Mouse (Mus musculus) midbrain, embryonic 13.5 days (tissue): ENCODE data around the gene Ptpn14. TPM values are rescaled to one million over a fixed set of nuclear protein-coding genes. Genes with fewer than 3 reads are reported as not detected.

Experiments used
- ATAC-seq: fragments of 200-750 bp; cut with Nextera tagmentation; 2 replicates; pipeline ENCODE4 v1.8.0; 2017; ENCODE audit warnings: mild to moderate bottlenecking, moderate TSS enrichment, moderate library complexity
- H3K27ac ChIP-seq: fragments of 300-500 bp; sonication (generic); 2 replicates; pipeline ENCODE4 v1.5.1; 2015; ENCODE audit warnings: inconsistent platforms, mild to moderate bottlenecking, moderate library complexity
- H3K27me3 ChIP-seq: fragments of 300-500 bp; sonication (generic); 2 replicates; pipeline ENCODE4 v1.6.1; 2015; ENCODE audit warnings: mild to moderate bottlenecking, inconsistent platforms
- H3K36me3 ChIP-seq: fragments of 300-500 bp; sonication (generic); 2 replicates; pipeline ENCODE4 v1.6.1; 2015; ENCODE audit warnings: mild to moderate bottlenecking, inconsistent platforms
- H3K4me1 ChIP-seq: fragments of 300-500 bp; sonication (generic); replicated peaks from 2 replicates; pipeline ENCODE4 v1.6.1; 2015; ENCODE audit warnings: inconsistent platforms
- H3K4me2 ChIP-seq: fragments of 300-500 bp; sonication (generic); replicated peaks from 2 replicates; pipeline ENCODE4 v1.6.1; 2015; ENCODE audit warnings: moderate library complexity, mild to moderate bottlenecking, inconsistent platforms
- H3K4me3 ChIP-seq: fragments of 300-500 bp; sonication (generic); replicated peaks from 2 replicates; pipeline ENCODE4 v1.5.1; 2015; ENCODE audit warnings: mild to moderate bottlenecking, inconsistent platforms
- H3K9ac ChIP-seq: fragments of 300-500 bp; sonication (generic); replicated peaks from 2 replicates; pipeline ENCODE4 v1.6.1; 2015; ENCODE audit warnings: mild to moderate bottlenecking, inconsistent platforms
- H3K9me3 ChIP-seq: fragments of 300-500 bp; sonication (generic); 2 replicates; pipeline ENCODE4 v1.6.1; 2016; ENCODE audit warnings: mild to moderate bottlenecking, inconsistent platforms
- WGBS: fragments of 180-500 bp; shearing (Covaris S2); methylation state at CpG from one replicate; pipeline ENCODE4 v1.1.7; 2015; 5-methylcytosine and 5-hydroxymethylcytosine counted together
- polyA plus RNA-seq: library from polyadenylated mRNA; unstranded; fragments of >200 nt; fragmentation: Nextera tagmentation; extraction: Ambion mirVana; gene quantifications from 2 replicates; pipeline ENCODE4 v1.2.1, GENCODE M21; 2015

Ptpn14 gene
- polyA plus RNA-seq, 1 experiment from 2014 or later: 2.3 TPM

DNA sequence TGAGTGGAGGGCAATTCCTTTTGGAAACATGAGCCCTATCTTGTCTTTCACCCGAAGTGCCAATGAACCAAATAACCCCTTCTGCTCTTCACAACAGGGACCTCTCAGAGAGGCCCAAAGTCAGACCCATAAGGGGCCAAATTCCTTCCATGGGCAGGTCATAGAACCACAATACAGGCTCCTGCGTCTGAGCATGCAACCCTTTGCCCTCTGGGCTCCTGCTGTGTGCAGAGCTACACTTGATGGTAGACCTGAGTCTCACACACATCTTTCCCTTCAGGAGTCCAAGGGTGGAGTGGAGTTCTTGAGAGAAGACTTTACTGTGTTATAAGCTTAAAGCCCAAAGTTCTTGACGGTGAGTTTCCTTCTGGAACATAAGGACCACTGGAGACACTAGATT, 51.2 kb downstream of the Ptpn14 start:
- 53% methylated on average over 3 of the region's 3 CpGs for WGBS
- no peaks in the 10 kb centered on the region for H3K4me1 ChIP-seq
- no peak overlapping the region for H3K9ac ChIP-seq
- no peaks in the 10 kb centered on the region for H3K27me3 ChIP-seq
- H3K36me3 ChIP-seq: no peaks in the 10 kb centered on the region
- ATAC-seq: no peak
- no peak overlapping the region for H3K4me3 ChIP-seq
- H3K4me2 ChIP-seq: no peak overlapping the region
- no peaks in the 10 kb centered on the region for H3K9me3 ChIP-seq
- H3K27ac ChIP-seq: no peak overlapping the region

DNA sequence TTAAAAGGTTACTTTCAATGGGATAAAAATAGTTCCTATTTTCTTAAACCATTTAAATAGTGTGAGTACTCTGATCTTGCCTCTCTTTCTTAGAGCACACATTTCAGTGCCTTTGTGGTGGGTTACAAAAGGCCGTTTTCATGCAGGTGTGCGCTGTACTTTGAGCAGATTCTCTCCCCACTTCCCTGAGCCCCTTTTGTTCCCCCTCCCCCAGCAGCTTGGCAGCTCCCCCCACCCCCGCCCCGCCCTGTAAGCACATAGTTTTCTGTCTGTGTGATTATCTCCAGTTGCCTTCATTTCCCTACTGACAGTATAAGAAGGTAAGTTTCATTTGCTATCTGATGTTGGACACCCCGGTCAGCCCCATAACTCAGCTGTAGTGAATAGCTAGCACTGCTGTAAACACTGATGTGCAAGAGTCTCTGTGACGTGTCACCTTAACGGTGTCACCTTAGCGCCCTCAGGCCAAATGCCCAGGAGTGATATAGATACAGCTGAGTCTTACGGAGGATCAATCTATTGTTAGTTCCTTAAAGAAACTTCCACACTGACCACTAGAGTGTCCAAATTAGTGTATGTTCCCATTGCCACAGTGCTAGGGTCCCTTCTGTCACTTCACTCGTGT, 53.8 kb downstream of the Ptpn14 start:
- H3K4me1 ChIP-seq: peaks cover 8% of the 10 kb centered on the region; the same call in 1 of the 2 replicates
- peaks cover 19% of the 10 kb centered on the region for H3K27me3 ChIP-seq

DNA sequence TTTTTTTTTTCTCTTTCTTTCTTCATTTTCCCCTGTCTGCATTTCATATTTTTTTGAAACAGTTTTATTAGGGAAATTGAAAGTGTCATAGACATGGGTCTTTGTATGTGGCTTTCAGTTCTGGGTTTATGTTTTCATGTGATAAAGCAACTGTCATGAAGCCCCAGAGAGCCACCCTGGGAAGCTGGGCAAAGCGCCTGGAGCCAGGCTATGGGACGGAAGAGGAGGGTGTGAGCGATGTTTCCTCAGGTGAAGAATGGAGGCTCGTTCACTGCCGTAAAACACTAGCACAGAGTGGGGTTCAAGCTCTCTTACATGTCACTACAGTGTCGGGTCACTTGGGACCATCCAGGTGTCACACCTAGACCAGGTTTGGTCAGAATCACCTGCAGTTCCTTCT, 54.6 kb downstream of the Ptpn14 start:
- 96% methylated on average over 6 of the region's 6 CpGs for WGBS
- H3K4me1 ChIP-seq: peaks cover 17% of the 10 kb centered on the region; the same call in 1 of the 2 replicates
- peaks cover 27% of the 10 kb centered on the region for H3K27me3 ChIP-seq

More for the DNA sequence above, 53.8 kb downstream of the Ptpn14 start:
- whole genome bisulfite sequencing: 76% methylated on average over 10 of the region's 10 CpGs
- Histone ChIP-seq H3K4me2 (no peak overlapping the region), H3K9ac (no peak overlapping the region), H3K4me3 (no peak overlapping the region), H3K27ac (no peak overlapping the region), H3K36me3 (no peaks in the 10 kb centered on the region), H3K9me3 (no peaks in the 10 kb centered on the region)
- no peak for ATAC-seq

DNA sequence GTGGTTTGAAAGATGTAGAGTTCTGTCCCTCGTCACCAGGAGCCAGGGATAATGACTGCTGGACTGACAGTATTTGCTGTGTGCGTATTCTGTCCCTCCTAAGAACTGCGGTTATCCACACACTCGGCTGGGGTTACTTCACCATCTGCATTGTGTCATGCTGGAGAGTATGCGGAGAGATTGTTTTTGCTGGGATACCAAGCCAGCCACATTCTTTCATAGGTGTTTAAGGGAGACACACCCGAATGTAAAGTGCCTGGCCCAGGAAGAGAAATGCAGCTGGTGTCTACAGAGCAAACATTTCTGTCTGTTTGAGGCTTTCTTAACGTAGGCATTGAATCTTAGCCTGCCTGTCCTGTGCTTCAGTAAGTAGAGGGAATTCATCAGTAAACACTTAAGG, 56.4 kb downstream of the Ptpn14 start:
- WGBS: 74% methylated on average over 7 of the region's 7 CpGs
- Histone ChIP-seq H3K36me3 (no peaks in the 10 kb centered on the region), H3K4me2 (no peak overlapping the region), H3K9me3 (no peaks in the 10 kb centered on the region), H3K4me3 (no peak overlapping the region), H3K9ac (no peak overlapping the region), H3K27ac (no peak overlapping the region), H3K4me1 (peaks cover 20% of the 10 kb centered on the region), H3K27me3 (peaks cover 38% of the 10 kb centered on the region)
- ATAC-seq: no peak

More for the DNA sequence above, 54.6 kb downstream of the Ptpn14 start:
- Histone ChIP-seq H3K9ac (no peak overlapping the region), H3K4me2 (no peak overlapping the region), H3K27ac (no peak overlapping the region), H3K9me3 (no peaks in the 10 kb centered on the region), H3K36me3 (no peaks in the 10 kb centered on the region), H3K4me3 (no peak overlapping the region)
- no peak for ATAC-seq

DNA sequence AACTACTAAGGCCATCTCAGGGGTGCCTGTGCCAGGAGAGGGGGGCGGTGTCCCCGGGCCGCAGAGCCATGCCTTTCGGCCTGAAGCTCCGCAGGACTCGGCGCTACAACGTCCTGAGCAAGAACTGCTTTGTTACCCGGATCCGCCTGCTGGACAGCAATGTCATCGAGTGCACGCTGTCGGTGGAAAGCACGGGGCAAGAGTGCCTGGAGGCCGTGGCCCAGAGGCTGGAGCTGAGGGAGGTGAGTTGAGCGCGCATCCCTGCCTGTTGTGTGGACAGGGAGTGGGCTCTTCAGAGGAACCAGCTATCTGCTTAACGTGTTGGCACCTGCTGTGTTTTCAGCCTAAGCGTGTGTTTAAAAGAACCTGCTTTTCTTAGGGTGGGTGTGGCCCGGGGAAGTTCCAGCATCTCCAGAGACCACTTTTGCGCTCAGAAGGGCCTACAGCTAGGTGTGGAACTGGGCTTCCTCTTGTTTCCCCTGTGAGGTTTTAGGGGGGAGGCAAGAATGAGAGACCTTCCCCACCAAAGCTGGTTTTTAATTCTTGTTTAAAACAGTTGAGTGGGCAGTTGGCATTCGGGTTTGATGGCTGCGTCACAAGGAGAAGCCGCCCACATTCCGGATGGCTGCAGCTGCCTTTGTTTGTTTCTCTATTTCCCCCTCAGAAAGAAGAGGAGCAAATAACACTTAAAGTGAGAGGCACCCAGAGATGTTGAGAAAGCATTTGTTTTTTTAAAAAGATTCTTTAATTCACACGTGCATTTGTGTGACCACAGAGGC, 58.8 kb downstream of the Ptpn14 start:
- no peak overlapping the region for H3K4me3 ChIP-seq
- peaks cover 43% of the 10 kb centered on the region for H3K27me3 ChIP-seq
- H3K4me2 ChIP-seq: no peak overlapping the region
- WGBS: 39% methylated on average over 26 of the region's 26 CpGs
- H3K4me1 ChIP-seq: peaks cover 34% of the 10 kb centered on the region
- H3K36me3 ChIP-seq: no peaks in the 10 kb centered on the region
- ATAC-seq: no peak
- no peak overlapping the region for H3K9ac ChIP-seq
- H3K9me3 ChIP-seq: no peaks in the 10 kb centered on the region
- no peak overlapping the region for H3K27ac ChIP-seq

DNA sequence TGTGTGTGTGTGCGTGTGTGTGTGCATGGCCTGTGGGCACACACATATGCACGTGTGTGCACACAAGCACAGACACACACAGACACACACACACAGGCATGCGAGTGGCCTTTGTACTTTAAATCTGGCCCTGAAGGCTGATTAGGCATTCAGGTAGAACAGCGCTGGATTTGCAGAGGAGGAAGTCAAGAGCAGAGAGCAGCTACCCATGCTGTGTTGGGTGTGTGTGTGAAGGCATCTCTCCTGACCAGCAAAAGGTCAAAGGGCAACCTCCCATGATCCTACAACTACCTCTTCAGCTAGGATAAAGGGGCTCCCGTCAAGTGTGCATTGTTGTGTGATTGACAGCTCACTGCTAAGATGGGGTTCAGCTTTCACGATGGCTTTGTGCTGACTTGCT, 61.5 kb downstream of the Ptpn14 start:
- no peak for ATAC-seq
- H3K27ac ChIP-seq: no peak overlapping the region
- no peak overlapping the region for H3K9ac ChIP-seq
- H3K4me2 ChIP-seq: no peak overlapping the region
- H3K4me3 ChIP-seq: no peak overlapping the region
- WGBS: 26% methylated on average over 6 of the region's 6 CpGs
- H3K4me1 ChIP-seq: peaks cover 40% of the 10 kb centered on the region
- no peaks in the 10 kb centered on the region for H3K36me3 ChIP-seq
- no peaks in the 10 kb centered on the region for H3K9me3 ChIP-seq
- peaks cover 46% of the 10 kb centered on the region for H3K27me3 ChIP-seq

DNA sequence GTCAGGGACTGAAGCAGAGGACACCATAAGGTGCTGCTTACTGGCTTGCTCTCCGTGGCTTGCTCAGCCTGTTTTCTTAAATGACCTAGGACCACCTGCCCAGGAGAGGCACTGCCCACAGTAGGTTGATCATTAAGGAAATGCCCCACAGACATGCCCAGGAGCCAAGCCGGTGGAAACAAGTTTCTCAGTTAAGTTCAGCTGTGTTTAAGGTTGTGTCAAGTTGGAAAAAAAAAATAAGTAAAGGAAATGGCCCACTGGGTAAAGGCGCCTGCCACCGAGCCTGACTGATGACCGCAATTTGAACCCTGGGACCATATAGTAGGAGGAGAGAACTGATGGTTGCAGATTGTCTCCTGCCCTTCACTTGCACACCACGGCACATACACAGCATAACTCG, 62.6 kb downstream of the Ptpn14 start:
- WGBS: 80% methylated on average over 7 of the region's 7 CpGs
- H3K4me3 ChIP-seq: no peak overlapping the region
- no peak for ATAC-seq
- H3K9ac ChIP-seq: no peak overlapping the region
- no peak overlapping the region for H3K4me2 ChIP-seq
- peaks cover 36% of the 10 kb centered on the region for H3K4me1 ChIP-seq
- H3K27ac ChIP-seq: no peak overlapping the region
- H3K9me3 ChIP-seq: no peaks in the 10 kb centered on the region
- H3K27me3 ChIP-seq: peaks cover 39% of the 10 kb centered on the region
- H3K36me3 ChIP-seq: no peaks in the 10 kb centered on the region

DNA sequence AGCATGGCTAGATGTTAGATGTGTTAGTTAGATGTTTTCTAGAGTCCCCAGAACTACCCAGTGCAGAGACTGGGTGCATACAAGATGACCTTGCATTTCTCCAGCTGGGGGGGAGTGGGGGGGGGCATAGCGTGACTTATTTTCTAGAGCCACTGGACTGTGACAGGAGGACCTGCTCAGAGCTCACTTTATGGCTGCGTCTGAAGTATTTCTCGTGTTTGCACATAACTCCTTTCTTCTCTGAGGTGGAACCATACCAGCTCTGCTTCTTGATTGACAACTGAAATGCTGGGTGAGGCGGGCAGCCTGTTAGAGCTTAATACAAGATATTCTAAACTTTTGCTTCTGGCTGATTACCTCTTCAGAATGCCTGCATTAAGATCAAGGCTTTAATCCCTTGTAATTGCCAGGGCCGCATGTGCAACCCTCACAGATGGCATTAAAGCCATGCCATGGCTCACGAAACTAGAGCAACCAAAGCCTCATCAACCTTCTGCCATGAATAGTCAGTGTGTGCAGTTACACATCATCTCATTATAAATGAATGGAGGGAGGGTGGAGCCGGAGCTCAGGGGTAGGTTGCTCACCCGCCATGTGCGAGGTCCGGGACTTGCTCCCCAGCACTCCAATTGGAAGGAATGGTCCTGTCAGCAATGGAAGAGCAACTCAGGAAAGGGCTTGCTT, 63.6 kb downstream of the Ptpn14 start:
- H3K27me3 ChIP-seq: peaks cover 35% of the 10 kb centered on the region
- peak; percentile 67 for ATAC-seq
- WGBS: 15% methylated on average over 10 of the region's 10 CpGs

DNA sequence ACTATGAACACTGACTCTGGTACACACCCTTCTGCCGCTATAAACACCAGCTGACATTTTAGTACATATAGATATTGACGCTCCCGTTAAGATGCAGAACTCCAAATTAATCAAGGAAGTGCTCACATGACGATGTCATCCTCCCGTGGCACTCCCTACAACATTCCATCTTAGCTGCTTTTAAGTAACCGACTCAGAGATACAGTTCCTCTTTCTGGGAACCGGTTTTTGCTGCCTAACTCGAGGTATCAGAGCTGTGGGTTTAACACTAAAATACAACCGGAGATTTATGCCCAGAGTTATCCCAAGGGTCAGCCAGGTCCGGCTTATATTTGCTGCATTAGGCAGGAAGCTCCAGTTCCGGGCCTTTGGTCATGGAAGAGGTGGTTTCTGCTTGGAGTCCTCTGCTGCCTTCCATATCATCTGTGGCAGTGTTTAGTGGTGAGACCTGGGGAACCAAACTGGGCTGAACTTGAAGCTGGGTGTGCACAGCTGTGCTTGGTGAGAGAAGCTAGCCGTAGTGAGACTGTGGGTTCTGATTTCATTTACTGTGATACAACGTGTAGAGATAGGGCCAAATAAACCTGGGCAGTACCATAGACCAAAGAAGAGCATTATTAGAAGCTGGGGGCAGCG, 64.6 kb downstream of the Ptpn14 start:
- ATAC-seq: no peak
- H3K9me3 ChIP-seq: no peaks in the 10 kb centered on the region
- H3K4me1 ChIP-seq: peaks cover 28% of the 10 kb centered on the region
- H3K27me3 ChIP-seq: peaks cover 26% of the 10 kb centered on the region
- H3K9ac ChIP-seq: no peak overlapping the region
- no peak overlapping the region for H3K4me3 ChIP-seq
- 89% methylated on average over 14 of the region's 14 CpGs for whole genome bisulfite sequencing
- H3K27ac ChIP-seq: no peak overlapping the region
- H3K4me2 ChIP-seq: no peak overlapping the region
- no peaks in the 10 kb centered on the region for H3K36me3 ChIP-seq

More for the DNA sequence above, 63.6 kb downstream of the Ptpn14 start:
- Histone ChIP-seq H3K4me1 (peaks cover 34% of the 10 kb centered on the region), H3K36me3 (no peaks in the 10 kb centered on the region), H3K9me3 (no peaks in the 10 kb centered on the region), H3K9ac (no peak overlapping the region), H3K27ac (no peak overlapping the region), H3K4me2 (no peak overlapping the region), H3K4me3 (no peak overlapping the region)

DNA sequence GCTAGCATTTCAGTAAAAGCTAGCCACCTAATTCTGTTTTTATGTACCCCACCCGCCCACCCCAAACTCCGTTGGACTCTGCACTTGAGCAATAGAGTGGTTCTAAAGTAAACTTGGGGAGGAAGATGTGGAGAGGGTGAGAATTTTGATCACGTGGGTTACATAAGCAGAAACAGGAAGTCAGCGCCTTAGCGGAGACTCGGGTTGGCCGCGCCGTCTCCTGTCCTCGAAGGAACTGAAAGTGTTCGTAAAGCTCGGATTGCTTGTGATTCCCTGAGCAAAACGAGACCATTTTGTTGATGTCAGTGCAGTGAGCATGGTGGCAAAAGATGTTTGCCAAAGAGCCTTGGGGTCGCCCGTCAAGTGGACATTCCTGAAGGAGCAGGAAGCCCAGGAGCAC, 70.9 kb downstream of the Ptpn14 start:
- no peak overlapping the region for H3K4me3 ChIP-seq
- no peaks in the 10 kb centered on the region for H3K36me3 ChIP-seq
- no peak overlapping the region for H3K9ac ChIP-seq
- H3K4me2 ChIP-seq: no peak overlapping the region
- 84% methylated on average over 15 of the region's 15 CpGs for WGBS
- peaks cover 6% of the 10 kb centered on the region; the same call in 1 of the 2 replicates for H3K27me3 ChIP-seq
- H3K4me1 ChIP-seq: peaks cover 7% of the 10 kb centered on the region; the same call in 1 of the 2 replicates
- no peak overlapping the region for H3K27ac ChIP-seq
- H3K9me3 ChIP-seq: no peaks in the 10 kb centered on the region
- no peak for ATAC-seq

DNA sequence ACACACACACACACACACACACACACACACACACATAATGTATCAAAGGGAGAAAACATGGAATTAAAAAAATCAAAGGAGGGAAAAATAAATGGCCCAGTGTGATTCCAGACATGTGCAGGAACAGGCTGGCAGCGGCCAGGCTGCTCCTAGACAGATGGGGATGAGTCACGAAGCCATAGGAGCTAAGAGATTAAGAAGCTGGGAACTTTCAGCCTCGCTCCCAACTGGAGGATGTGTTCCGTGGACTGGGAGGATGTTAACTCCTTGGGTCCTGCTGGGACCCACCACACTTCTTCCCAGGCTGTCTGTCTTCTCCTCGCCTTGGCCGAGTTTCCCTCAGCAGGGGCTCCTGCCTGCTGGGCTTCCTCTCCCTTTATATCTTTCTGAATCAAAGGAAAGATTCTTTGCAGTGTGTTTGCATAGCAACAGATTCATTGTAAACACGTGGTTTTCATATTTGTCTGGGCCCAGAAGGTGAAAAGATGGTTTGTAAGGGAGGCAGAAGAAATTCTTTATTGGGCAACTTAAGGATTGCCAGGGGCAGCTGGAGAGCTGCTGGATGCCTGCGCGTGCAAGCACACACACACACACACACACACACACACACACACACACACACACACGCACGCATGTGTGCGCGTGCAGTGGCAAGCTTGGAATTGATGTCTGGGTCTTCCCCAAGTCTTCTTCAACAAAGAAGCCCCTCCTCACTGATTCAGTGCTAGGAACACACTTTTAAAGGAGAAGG, 72.3 kb downstream of the Ptpn14 start:
- 64% methylated on average over 13 of the region's 13 CpGs for WGBS
- ATAC-seq: 0 out of 2 replicates have a peak, but pooled peaks have one; percentile 27
- H3K36me3 ChIP-seq: no peaks in the 10 kb centered on the region
- no peak overlapping the region for H3K4me3 ChIP-seq
- no peak overlapping the region for H3K4me2 ChIP-seq
- peaks cover 4% of the 10 kb centered on the region; the same call in 1 of the 2 replicates for H3K4me1 ChIP-seq
- H3K27ac ChIP-seq: no peak overlapping the region
- no peak overlapping the region for H3K9ac ChIP-seq
- H3K27me3 ChIP-seq: peaks cover 6% of the 10 kb centered on the region; the same call in 1 of the 2 replicates
- H3K9me3 ChIP-seq: no peaks in the 10 kb centered on the region
